Mouse (Mus musculus) gonadal fat pad, adult 2 months (tissue): Measurements from ENCODE around the gene Morf4l1. TPM values are rescaled to one million over a fixed set of nuclear protein-coding genes. Genes with fewer than 3 reads are reported as not detected.

Source experiments
- DNase-seq: peaks from one replicate; pipeline ENCODE4 v3.0.0-alpha.2; 2012; ENCODE audit warnings: low read depth
- polyA plus RNA-seq: library from polyadenylated mRNA; depleted of rRNA; stranded (reverse); fragments of >200 nt; gene quantifications from 2 replicates; pipeline ENCODE4 v1.2.3, GENCODE M21; 2012; rRNA removed

Morf4l1 gene
- polyA plus RNA-seq = 154 and 156 TPM in 2 replicates

DNA sequence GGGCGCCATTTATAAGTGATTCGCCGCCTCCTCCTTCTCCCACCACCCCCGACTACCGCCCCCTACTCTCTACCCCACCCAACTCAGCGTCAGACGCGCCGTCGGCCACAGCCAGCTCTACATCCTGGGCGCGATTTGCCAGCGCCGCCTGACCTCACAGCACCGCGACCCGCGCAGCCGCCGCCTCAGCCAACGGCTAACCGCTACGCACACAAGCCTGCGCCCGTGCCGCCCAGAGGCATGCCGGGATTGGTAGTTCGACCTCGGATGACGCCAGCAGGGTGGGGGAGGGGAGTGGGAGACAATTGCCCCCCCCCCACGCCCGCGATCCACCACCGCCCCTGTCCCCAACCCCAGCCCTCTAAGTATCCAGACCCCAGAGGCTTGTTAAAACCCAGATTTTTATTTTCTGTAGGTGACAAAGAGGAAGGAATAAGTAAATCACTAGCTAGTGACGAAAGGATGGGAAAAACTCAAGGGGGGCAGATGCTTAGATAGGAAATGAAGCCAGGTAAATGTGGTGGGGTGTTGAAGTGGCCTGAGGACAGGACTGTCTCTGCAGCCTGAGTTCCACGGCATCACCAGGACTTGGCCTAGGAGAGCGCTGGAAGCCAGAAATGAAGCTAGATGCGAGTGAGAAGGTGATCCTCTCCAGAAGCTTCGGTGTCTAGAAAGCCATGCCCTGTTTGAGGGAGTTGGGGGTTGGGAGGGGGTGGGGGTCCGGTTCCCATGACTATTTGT lies at the start of gene Morf4l1:
Gene Morf4l1, minus strand, starts transcription at position 208 of the 741 bp plus-strand sequence.
- no peak for DNase-seq

- DNase-seq = no peak
Observed at GRCm38 (mm10) chr9:90163749-90164095, 49.1 kb upstream of the Morf4l1 start.

GRCm38 (mm10) chr9:90162926-90163748 lies 48.6 kb upstream of the Morf4l1 start, which contains the start of gene Adamts7:
TSS of gene Adamts7 (plus strand) at chr9:90163069.
- DNase-seq = no peak

DNA sequence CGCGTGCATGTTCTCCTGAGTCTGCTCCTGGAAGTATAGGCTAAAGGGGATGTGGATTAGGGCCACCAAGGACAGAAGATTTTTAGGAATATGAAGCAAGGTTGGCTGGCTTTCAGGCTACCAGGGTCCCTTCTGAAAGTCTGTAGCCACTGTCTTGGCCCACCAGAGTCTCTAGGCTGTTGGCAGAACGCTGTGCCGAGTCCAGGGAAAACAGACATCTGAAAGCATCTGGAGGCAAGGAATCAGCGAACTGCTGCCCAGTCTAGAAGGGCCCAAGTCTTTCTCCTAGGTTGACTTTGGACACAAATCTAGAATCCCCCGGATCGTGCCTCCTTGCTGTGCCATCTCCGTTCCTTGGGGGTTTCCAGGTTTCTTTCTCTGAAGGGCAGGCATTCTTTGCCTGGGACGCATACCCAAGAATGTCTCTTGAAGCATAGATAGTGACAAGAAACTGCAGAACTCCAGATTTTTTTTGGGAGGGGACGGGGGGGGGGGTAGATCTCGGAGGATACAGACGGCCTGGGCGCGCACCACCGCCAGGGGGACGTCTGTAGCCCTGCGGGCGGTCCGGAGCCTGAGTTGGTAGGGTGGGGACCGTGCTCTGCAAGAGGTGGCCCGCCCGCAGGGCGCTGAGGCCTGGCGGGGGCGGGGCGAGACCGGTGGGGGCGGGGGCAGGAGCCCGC lies 47.8 kb upstream of the Morf4l1 start:
- no peak for DNase-seq

GRCm38 (mm10) chr9:90146869-90147268 lies 32.3 kb upstream of the Morf4l1 start:
- DNase-seq = no peak

DNA sequence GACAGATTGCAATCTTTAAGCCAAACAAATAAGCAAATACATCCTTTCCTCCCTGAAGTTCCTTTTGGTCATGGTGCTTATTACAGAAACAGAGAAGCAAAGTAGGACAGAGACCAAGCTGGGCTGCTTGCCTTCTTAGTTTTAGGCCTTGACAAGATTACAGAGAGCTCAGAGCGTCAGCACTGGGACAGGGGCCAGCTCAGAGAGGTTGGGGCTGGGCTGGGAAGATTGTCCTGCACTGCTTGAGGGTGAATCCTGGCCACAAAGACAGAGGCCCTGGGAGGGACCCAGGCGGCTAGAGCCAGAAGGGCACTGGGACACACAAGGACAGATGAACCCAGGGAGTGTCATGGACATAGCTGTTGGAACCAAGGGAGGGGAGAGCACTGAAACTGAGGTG lies 31.2 kb upstream of the Morf4l1 start:
- no peak for DNase-seq

- DNase-seq = no peak
Observed at GRCm38 (mm10) chr9:90136678-90136965, 22.0 kb upstream of the Morf4l1 start.

DNA sequence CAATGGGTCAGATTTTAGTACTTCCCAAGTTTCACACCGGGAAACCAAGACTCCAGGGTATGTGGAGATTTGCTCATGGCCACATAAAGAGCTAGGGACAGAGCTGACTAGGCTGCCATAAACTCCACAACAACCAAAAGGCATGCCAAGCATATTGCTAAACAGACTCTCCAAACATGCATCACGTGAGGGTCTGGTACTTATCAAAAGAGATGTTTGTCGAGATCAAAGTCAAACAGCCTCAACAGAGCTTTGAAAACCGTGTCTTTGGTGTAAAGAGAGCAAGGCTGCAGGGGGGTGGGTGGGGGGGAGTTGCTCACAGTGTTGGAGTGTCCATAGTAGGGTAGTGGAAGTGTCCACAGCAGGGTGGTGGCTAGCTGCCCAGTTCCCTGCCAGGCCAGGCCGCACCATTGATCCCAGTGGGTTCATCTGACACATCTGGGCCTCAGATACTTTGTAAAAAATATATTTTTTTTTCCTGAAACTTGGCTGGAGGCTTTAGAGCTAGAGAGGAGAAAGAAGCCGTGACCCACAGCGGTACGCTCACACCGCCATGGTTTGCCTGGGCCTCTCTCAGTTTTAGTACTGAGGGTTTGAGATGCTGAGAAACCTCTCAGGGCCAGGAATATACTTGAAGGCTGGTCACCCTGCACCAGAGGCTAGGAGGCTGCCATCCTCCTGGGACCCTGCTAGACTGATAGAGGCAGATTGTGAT lies 21.5 kb upstream of the Morf4l1 start:
- DNase-seq = no peak

DNA sequence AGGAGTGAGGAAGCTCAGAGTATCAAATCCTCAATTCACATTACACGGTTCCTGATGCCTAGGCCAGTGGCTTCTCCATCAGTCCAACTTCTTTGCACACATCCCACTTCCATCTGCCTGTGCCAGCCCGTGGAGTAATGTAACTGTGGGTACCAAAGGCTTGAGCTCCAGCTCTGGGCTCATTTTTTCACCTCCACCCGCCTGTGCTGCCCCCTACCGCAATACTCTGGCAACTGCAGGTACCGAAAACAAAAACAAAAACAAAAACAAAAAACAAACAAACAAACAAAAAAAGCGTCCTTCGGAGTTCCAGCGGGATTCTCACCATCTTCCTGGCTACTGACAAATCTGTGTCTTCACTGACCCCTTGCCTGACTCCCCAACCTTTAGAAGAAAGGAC lies 20.9 kb upstream of the Morf4l1 start:
- DNase-seq = no peak

- no peak for DNase-seq
Observed at GRCm38 (mm10) chr9:90133562-90134355, 19.2 kb upstream of the Morf4l1 start.

- no peak for DNase-seq
Observed at GRCm38 (mm10) chr9:90128636-90129201, 14.1 kb upstream of the Morf4l1 start.

DNA sequence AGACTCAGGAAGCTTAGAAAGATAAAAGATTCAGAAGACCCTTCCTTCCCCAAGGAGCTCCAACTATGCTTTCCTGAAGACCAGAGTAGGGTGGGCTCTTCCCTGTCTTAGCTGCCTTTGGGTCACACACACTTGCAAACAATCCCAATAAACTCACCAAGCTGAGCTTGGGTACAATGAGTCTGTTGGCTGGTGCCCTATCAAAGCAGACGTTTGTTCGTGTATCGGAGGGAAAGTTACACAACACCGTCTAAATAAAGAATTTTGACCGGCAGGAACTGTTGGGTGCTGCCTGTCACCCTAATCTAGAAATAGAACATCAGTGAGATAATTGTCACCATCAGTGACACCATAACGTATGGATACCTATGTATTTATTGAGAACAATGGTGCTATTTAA lies 12.6 kb upstream of the Morf4l1 start:
- no peak for DNase-seq

GRCm38 (mm10) chr9:90126260-90127010 lies 11.9 kb upstream of the Morf4l1 start:
- no peak for DNase-seq

DNA sequence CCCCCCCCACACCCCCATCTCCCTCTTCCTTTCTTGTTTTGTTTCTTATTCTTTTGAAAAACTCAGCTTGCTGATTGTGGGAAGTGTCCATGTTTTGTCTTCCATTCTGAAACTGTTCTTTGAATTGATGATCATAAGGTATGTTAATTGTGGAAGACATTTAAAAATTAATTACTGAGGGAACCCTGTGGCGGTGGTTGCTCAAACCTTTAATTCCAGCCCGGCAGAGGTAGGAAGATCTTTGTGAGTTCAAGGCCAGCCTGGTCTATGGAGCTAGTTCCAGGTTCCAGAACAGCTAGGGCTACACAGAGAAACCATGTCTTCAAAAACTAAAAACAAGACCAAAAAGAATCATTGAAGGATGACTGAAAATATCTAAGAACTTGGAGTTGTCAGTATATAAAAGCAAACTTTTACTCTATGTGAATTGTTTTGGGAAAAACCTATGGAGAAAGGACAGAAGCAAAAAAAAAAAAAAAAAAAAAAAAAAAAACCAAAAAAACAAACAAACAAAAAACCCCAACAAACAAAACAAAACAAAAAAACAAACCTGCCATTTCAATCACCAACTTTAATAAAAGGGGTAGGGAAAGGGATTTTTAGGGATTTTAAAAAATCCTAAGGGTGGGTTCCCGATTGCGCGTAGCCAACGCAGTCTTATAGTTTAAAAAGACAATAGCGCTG lies 11.0 kb upstream of the Morf4l1 start:
- no peak for DNase-seq

DNA sequence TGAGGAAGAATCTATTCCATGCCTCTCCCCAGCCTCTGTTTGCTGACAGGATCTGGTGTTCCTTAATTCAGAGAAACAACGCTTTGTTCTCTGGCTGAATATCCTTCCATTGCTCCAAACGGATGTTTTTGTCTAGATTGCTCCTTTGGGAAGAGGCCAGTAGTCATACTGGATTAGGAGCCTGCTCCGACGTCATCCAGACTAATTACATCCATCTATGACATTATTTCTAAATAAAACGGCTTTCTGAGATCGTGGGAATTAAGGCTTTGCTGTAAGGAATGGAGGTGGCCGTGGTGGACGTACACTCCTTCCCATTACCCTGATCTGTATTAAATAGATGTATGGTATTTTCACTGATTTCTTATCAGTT lies 10.3 kb upstream of the Morf4l1 start:
- no peak for DNase-seq

DNA sequence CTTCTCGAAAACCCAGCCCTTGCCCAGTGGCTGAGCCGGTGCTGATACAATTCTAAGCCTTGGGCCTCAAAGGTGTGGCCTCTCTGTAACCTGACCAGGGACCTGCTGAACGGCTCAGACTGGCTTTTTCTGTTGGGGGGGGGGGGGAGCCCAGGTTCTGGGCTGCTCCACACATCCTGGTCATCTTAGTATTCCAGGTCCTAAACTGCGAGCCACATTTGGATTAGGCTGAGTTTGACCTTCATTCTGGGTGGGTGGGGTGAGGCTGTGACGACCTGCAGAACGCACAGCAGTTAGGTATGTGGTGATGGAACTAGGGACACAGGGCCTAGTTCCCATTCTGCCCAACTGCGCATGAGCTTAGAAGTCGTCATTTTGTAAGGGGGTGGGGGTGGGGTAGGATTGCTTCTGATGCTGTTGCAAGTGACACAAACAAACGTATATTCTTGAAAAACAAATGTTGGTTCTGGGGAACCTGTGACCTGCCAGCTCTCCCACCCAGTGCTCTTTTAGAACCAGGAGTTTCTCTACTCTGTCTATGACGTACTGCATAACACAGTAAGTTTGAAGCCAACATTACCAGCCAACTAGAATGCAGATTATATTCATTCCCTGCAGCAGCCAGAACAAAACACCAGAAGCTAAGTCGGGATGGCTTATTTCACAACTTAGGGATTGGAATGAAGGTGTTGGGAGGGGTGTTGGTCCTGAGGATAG lies 9.7 kb upstream of the Morf4l1 start:
- no peak for DNase-seq

DNA sequence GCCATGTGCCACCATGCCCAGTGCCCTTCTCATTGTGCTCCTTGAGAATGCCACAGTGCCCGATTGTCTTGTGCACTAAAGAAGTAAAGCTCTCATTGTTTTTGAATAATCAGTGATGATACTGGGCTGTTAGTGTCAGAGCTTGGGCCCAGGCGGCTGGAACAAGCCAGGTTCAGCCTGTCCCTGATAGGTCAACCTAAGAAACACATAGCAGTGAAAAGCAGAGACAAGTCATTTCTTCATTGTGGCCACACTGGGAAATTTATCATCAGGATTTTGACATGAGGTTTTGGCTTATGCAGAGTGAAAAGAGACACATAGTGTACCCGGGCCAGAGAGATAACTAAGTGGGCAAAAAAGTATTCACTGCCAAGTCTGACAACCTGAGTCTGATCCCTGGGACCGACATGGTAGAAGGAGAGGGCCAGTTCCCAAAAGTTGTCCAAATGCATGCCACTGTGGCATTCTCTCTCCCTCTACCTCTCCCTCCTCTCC lies 7.7 kb upstream of the Morf4l1 start:
- no peak for DNase-seq

DNA sequence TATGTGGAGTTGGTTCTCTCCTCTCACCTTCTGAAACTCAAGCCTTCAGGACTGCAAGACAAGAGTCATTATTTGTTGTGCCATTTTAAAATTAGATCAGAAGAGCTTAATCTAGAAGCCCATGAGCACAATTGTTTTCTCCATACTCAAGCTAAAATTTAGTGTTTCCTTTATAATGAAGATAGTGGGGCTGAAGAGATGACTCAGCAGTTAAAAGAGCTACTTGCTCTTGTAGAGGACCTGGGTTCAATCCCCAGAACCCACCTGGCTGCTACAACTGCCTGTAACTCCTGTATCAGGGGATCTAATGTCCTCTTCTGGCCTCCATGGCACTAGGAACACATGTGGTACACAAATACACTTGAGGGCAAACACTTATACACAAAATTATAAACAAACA lies 2.7 kb upstream of the Morf4l1 start:
- DNase-seq = no peak

GRCm38 (mm10) chr9:90115308-90115700 lies 730 bp upstream of the Morf4l1 start:
- no peak for DNase-seq
